Mouse (Mus musculus) MEL (cell line): ENCODE measurements around the gene Gm42688. TPM values are rescaled to one million over a fixed set of nuclear protein-coding genes. Genes with fewer than 3 reads are reported as not detected.

Source experiments
- DNase-seq: peaks from one replicate; pipeline ENCODE4 v3.0.0; 2011; ENCODE audit warnings: low read depth, low spot score
- H3K27ac ChIP-seq: 2 replicates; pipeline ENCODE4 v1.5.1; 2012; ENCODE audit warnings: low read depth, mild to moderate bottlenecking, control low read depth, low read length, moderate library complexity; ENCODE audit not compliant: control insufficient read depth
- H3K27me3 ChIP-seq, 2 experiments: fragments of 150-350 bp in 1 of 2; sonication (generic) in 1 of 2; 2 replicates each; pipeline ENCODE4 v1.6.1; 2012; ENCODE audit warnings: low read length in 2 of 2, mild to moderate bottlenecking in 2 of 2, improper control_type of control experiment in 1 of 2, moderate library complexity in 1 of 2; ENCODE audit not compliant: insufficient read depth in 2 of 2, control insufficient read depth in 1 of 2
- H3K36me3 ChIP-seq, 2 experiments: 2 replicates each; pipeline ENCODE4 v1.6.1; 2012 to 2014; ENCODE audit warnings: low read length in 2 of 2, improper control_type of control experiment in 1 of 2, inconsistent platforms in 1 of 2, mild to moderate bottlenecking in 1 of 2; ENCODE audit not compliant: insufficient read depth in 2 of 2, control insufficient read depth in 1 of 2
- H3K4me1 ChIP-seq, 2 experiments: fragments of 150-350 bp in 1 of 2; sonication (generic) in 1 of 2; 2 replicates each; pipeline ENCODE4 v1.6.1; 2012; ENCODE audit warnings: low read length in 2 of 2, improper control_type of control experiment in 1 of 2, mild to moderate bottlenecking in 1 of 2; ENCODE audit not compliant: insufficient read depth in 2 of 2, control insufficient read depth in 1 of 2
- H3K4me3 ChIP-seq, 2 experiments: fragments of 150-350 bp in 1 of 2; sonication (generic) in 1 of 2; 2 replicates each; pipeline ENCODE4 v1.5.1; 2012; ENCODE audit warnings: low read depth in 2 of 2, low read length in 2 of 2, mild to moderate bottlenecking in 2 of 2, moderate library complexity in 2 of 2, control low read depth in 1 of 2, improper control_type of control experiment in 1 of 2; ENCODE audit not compliant: control insufficient read depth in 1 of 2, insufficient read depth in 1 of 2
- H3K79me2 ChIP-seq: 2 replicates; pipeline ENCODE4 v1.6.1; 2012; ENCODE audit warnings: mild to moderate bottlenecking, low read length, moderate library complexity; ENCODE audit not compliant: control insufficient read depth, poor library complexity, insufficient read depth
- H3K9ac ChIP-seq: 2 replicates; pipeline ENCODE4 v1.6.1; 2012; ENCODE audit warnings: low read depth, mild to moderate bottlenecking, control low read depth, low read length, moderate library complexity; ENCODE audit not compliant: control insufficient read depth, poor library complexity, severe bottlenecking
- H3K9me3 ChIP-seq: fragments of 150-350 bp; sonication (generic); replicated peaks from 2 replicates; pipeline ENCODE4 v1.6.1; 2012; ENCODE audit warnings: mild to moderate bottlenecking, low read length, improper control_type of control experiment, moderate library complexity; ENCODE audit not compliant: insufficient read depth
- CTCF ChIP-seq, 3 experiments: IDR thresholded peaks in 2 of 3; conservative IDR thresholded peaks in 1 of 3; 2 replicates each; pipeline ENCODE4 v1.5.1; 2011 to 2012; ENCODE audit warnings: low read length in 3 of 3, low read depth in 2 of 3, mild to moderate bottlenecking in 2 of 3, improper control_type of control experiment in 1 of 3, inconsistent platforms in 1 of 3, mixed read lengths in 1 of 3, moderate library complexity in 1 of 3; ENCODE audit not compliant: control insufficient read depth in 1 of 3, insufficient read depth in 1 of 3, poor library complexity in 1 of 3, severe bottlenecking in 1 of 3
- E2F4 ChIP-seq: IDR thresholded peaks from 2 replicates; pipeline ENCODE4 v1.6.1; 2011; ENCODE audit warnings: low read depth, low read length, improper control_type of control experiment, borderline replicate concordance
- EP300 ChIP-seq, 2 experiments: IDR thresholded peaks; 2 replicates each; pipeline ENCODE4 v1.6.1; 2011; ENCODE audit warnings: improper control_type of control experiment in 2 of 2, low read length in 2 of 2, low read depth in 1 of 2, mild to moderate bottlenecking in 1 of 2
- ETS1 ChIP-seq: IDR thresholded peaks from 2 replicates; pipeline ENCODE4 v1.6.1; 2012; ENCODE audit warnings: low read depth, mild to moderate bottlenecking, inconsistent platforms, low read length, improper control_type of control experiment, moderate library complexity
- GABPA ChIP-seq: IDR thresholded peaks from 2 replicates; pipeline ENCODE4 v1.6.1; 2012; ENCODE audit warnings: low read depth, mild to moderate bottlenecking, inconsistent platforms, low read length, improper control_type of control experiment, moderate library complexity
- GATA1 ChIP-seq: IDR thresholded peaks from 2 replicates; pipeline ENCODE4 v1.6.1; 2011; ENCODE audit warnings: low read depth, low read length, improper control_type of control experiment
- HCFC1 ChIP-seq: IDR thresholded peaks from 2 replicates; pipeline ENCODE4 v1.6.1; 2012; ENCODE audit warnings: low read depth, mild to moderate bottlenecking, inconsistent platforms, low read length, improper control_type of control experiment, moderate library complexity
- KAT2A ChIP-seq: conservative IDR thresholded peaks from 2 replicates; pipeline ENCODE4 v1.6.1; 2012; ENCODE audit warnings: low read depth, low read length, improper control_type of control experiment, inconsistent platforms
- MAFK ChIP-seq: IDR thresholded peaks from 2 replicates; pipeline ENCODE4 v1.6.1; 2011; ENCODE audit warnings: low read depth, mild to moderate bottlenecking, low read length, improper control_type of control experiment, borderline replicate concordance
- MAZ ChIP-seq: IDR thresholded peaks from 2 replicates; pipeline ENCODE4 v1.6.1; 2012; ENCODE audit warnings: low read depth, mild to moderate bottlenecking, inconsistent platforms, low read length, improper control_type of control experiment
- MEF2A ChIP-seq: IDR thresholded peaks from 2 replicates; pipeline ENCODE4 v1.6.1; 2014; ENCODE audit warnings: low read depth, mild to moderate bottlenecking, inconsistent platforms, low read length, improper control_type of control experiment; ENCODE audit not compliant: poor library complexity, insufficient replicate concordance, severe bottlenecking; ENCODE audit errors: extremely low read depth
- MXI1 ChIP-seq: IDR thresholded peaks from 2 replicates; pipeline ENCODE4 v1.6.1; 2011; ENCODE audit warnings: mild to moderate bottlenecking, low read depth, low read length, improper control_type of control experiment
- MYB ChIP-seq: IDR thresholded peaks from 2 replicates; pipeline ENCODE4 v1.6.1; 2011; ENCODE audit warnings: mild to moderate bottlenecking, low read depth, low read length, improper control_type of control experiment
- POLR2A ChIP-seq, 2 experiments: IDR thresholded peaks; 2 replicates each; pipeline ENCODE4 v1.6.1; 2011 to 2012; ENCODE audit warnings: low read length in 2 of 2, mild to moderate bottlenecking in 2 of 2, control low read depth in 1 of 2, improper control_type of control experiment in 1 of 2, low read depth in 1 of 2, moderate library complexity in 1 of 2; ENCODE audit not compliant: control insufficient read depth in 1 of 2, insufficient read depth in 1 of 2, poor library complexity in 1 of 2
- SMC3 ChIP-seq: IDR thresholded peaks from 2 replicates; pipeline ENCODE4 v1.6.1; 2011; ENCODE audit warnings: low read depth, low read length, improper control_type of control experiment
- TAL1 ChIP-seq: IDR thresholded peaks from 2 replicates; pipeline ENCODE4 v1.6.1; 2012; ENCODE audit warnings: mild to moderate bottlenecking, inconsistent platforms, low read length, moderate library complexity, mixed read lengths
- TBP ChIP-seq: IDR thresholded peaks from 2 replicates; pipeline ENCODE4 v1.8.0; 2011; ENCODE audit warnings: low read depth, low read length, improper control_type of control experiment
- TCF12 ChIP-seq: IDR thresholded peaks from 2 replicates; pipeline ENCODE4 v1.6.1; 2014; ENCODE audit warnings: low read depth, mild to moderate bottlenecking, inconsistent platforms, low read length, improper control_type of control experiment, moderate library complexity
- UBTF ChIP-seq: IDR thresholded peaks from 2 replicates; pipeline ENCODE4 v1.6.1; 2012; ENCODE audit warnings: low read depth, mild to moderate bottlenecking, inconsistent platforms, low read length, improper control_type of control experiment, moderate library complexity, borderline replicate concordance; ENCODE audit not compliant: insufficient read depth
- ZKSCAN1 ChIP-seq: IDR thresholded peaks from 2 replicates; pipeline ENCODE4 v1.6.1; 2012; ENCODE audit warnings: low read depth, mild to moderate bottlenecking, inconsistent platforms, low read length, improper control_type of control experiment, moderate library complexity
- ZMIZ1 ChIP-seq: IDR thresholded peaks from 2 replicates; pipeline ENCODE4 v1.6.1; 2012; ENCODE audit warnings: low read depth, mild to moderate bottlenecking, inconsistent platforms, low read length, improper control_type of control experiment, moderate library complexity
- polyA plus RNA-seq, 2 experiments: library from polyadenylated mRNA; stranded (reverse) in 1 of 2; unstranded in 1 of 2; fragments of >175 nt in 1 of 2; fragments of >200 nt in 1 of 2; gene quantifications; 2 replicates each; pipeline versions ENCODE4 v1.2.1 to v1.2.4; 2012; ENCODE audit warnings: low replicate concordance in 2 of 2, low read depth in 1 of 2; ENCODE audit not compliant: insufficient read length in 2 of 2, insufficient read depth in 1 of 2, missing spikeins in 1 of 2
- total RNA-seq: library from RNA; depleted of rRNA; stranded (reverse); fragments of 300-350 nt; gene quantifications from 2 replicates; pipeline ENCODE4 v1.2.3, GENCODE M21; 2012

Gene Gm42688
- total and polyA plus RNA-seq, 3 experiments: 2.5 to 4.8 TPM; not detected in 1

- no peaks in the 10 kb centered on the region for H3K27me3 ChIP-seq
- H3K4me1 ChIP-seq: peaks cover 0 to 19% of the 10 kb centered on the region in 2 experiments; a peak in 2 of 4 replicates
- TF ChIP-seq CTCF (IDR thresholded peaks at IDR 0.05 in 2 of 3, conservative IDR thresholded peaks at IDR 0.05 in 1 of 3; ENCODE audit: control insufficient read depth in 1 of 3, insufficient read depth in 1 of 3, low read depth in 2 of 3, low read length in 3 of 3, poor library complexity in 1 of 3, severe bottlenecking in 1 of 3): no peak
- TF ChIP-seq GABPA: no peak
- no peak for TF ChIP-seq MYB
- no peak for TF ChIP-seq KAT2A
- H3K27ac ChIP-seq: peak overlapping the region; percentile 4
- H3K79me2 ChIP-seq: peaks cover 35% of the 10 kb centered on the region
- H3K9ac ChIP-seq: peak overlapping the region; percentile 88
- DNase-seq: no peak
- no peaks in the 10 kb centered on the region for H3K9me3 ChIP-seq
- peak overlapping the region; percentile 89 to 94 for H3K4me3 ChIP-seq
- H3K36me3 ChIP-seq: peaks cover 0 to 15% of the 10 kb centered on the region in 2 experiments; a peak in 2 of 4 replicates
Measured at GRCm38 (mm10) chr6:83116373-83117164, 15.2 kb downstream of the Gm42688 start.

- Histone ChIP-seq H3K27me3 (no peaks in the 10 kb centered on the region), H3K36me3 (peaks cover 0 to 15% of the 10 kb centered on the region in 2 experiments; a peak in 2 of 4 replicates), H3K4me1 (peaks cover 0 to 19% of the 10 kb centered on the region in 2 experiments; a peak in 2 of 4 replicates), H3K4me3 (no peak overlapping the region; a peak in 1 of 4 replicates), H3K9me3 (no peaks in the 10 kb centered on the region), H3K27ac (no peak overlapping the region), H3K79me2 (peaks cover 36% of the 10 kb centered on the region), H3K9ac (no peak overlapping the region; the same call in 1 of the 2 replicates)
- no peak for DNase-seq
- TF ChIP-seq TCF12: no peak
- no peak for TF ChIP-seq KAT2A
- no peak for TF ChIP-seq UBTF
- TF ChIP-seq MEF2A: no peak
- TF ChIP-seq POLR2A (IDR thresholded peaks at IDR 0.05; ENCODE audit: control insufficient read depth in 1 of 2, insufficient read depth in 1 of 2, low read depth in 1 of 2, low read length in 2 of 2, poor library complexity in 1 of 2): no peak
- no peak for TF ChIP-seq ETS1
- TF ChIP-seq EP300 (IDR thresholded peaks at IDR 0.05; ENCODE audit: low read depth in 1 of 2, low read length in 2 of 2): no peak
- TF ChIP-seq MXI1: no peak
- no peak for TF ChIP-seq E2F4
- TF ChIP-seq SMC3: no peak
- no peak for TF ChIP-seq GATA1
- TF ChIP-seq ZMIZ1: no peak
- TF ChIP-seq TBP: no peak
- no peak for TF ChIP-seq MAZ
- no peak for TF ChIP-seq MAFK
- no peak for TF ChIP-seq MYB
- no peak for TF ChIP-seq HCFC1
- no peak for TF ChIP-seq ZKSCAN1
- TF ChIP-seq TAL1: no peak
Measured at GRCm38 (mm10) chr6:83117165-83117438, 15.7 kb downstream of the Gm42688 start.
